Mouse (Mus musculus): ENCODE data around the gene Prss44. TPM values are rescaled to one million over a fixed set of nuclear protein-coding genes. Genes with fewer than 3 reads are reported as not detected.
"Not testable (repeated sequence)": the region's sequence is repeated elsewhere in the genome, so short reads cannot be mapped to it uniquely, and the experiment has no call there.

Prss44 gene
- polyA plus RNA-seq, 1 experiment from 2014 or later = not detected

GRCm38 (mm10) chr9:110783611-110784010, 30.2 kb upstream of the Prss44 start:
- peaks cover 8% of the 10 kb centered on the region for H3K4me1 ChIP-seq (replicated peaks; ENCODE audit: control insufficient read depth, insufficient read depth, low read length)
- WGBS = 29% methylated on average over 1 of the region's 1 CpGs
- no peak overlapping the region for H3K4me2 ChIP-seq (replicated peaks)
- H3K36me3 ChIP-seq (replicated peaks; ENCODE audit: control insufficient read depth, insufficient read depth) = no peaks in the 10 kb centered on the region
- no peak overlapping the region for H3K4me3 ChIP-seq (replicated peaks; ENCODE audit: low read length)
- H3K9me3 ChIP-seq (ENCODE audit: control insufficient read depth, low read length) = no peaks in the 10 kb centered on the region
- no peaks in the 10 kb centered on the region for H3K27me3 ChIP-seq (ENCODE audit: control insufficient read depth, insufficient read depth, low read length)
- no peak overlapping the region for H3K9ac ChIP-seq
- DNase-seq (ENCODE audit: low spot score) (no peak), ATAC-seq (ENCODE audit: low FRiP score) (no peak)
- no peak overlapping the region for H3K27ac ChIP-seq

GRCm38 (mm10) chr9:110788169-110788568, 25.6 kb upstream of the Prss44 start:
- ATAC-seq (ENCODE audit: low FRiP score) (no peak), DNase-seq (ENCODE audit: low spot score) (no peak)
- no peaks in the 10 kb centered on the region for H3K4me1 ChIP-seq (replicated peaks; ENCODE audit: control insufficient read depth, insufficient read depth, low read length)
- no peaks in the 10 kb centered on the region for H3K27me3 ChIP-seq (ENCODE audit: control insufficient read depth, insufficient read depth, low read length)
- H3K36me3 ChIP-seq (replicated peaks; ENCODE audit: control insufficient read depth, insufficient read depth) = no peaks in the 10 kb centered on the region
- H3K9me3 ChIP-seq (ENCODE audit: control insufficient read depth, low read length) = no peaks in the 10 kb centered on the region
- no peak overlapping the region for H3K4me2 ChIP-seq (replicated peaks)
- H3K4me3 ChIP-seq (replicated peaks; ENCODE audit: low read length) = no peak overlapping the region
- H3K27ac ChIP-seq = no peak overlapping the region
- H3K9ac ChIP-seq = no peak overlapping the region
- WGBS = 92% methylated on average over 3 of the region's 3 CpGs

GRCm38 (mm10) chr9:110790462-110790861, 23.3 kb upstream of the Prss44 start:
- Histone ChIP-seq H3K36me3 (replicated peaks; ENCODE audit: control insufficient read depth, insufficient read depth) (no peaks in the 10 kb centered on the region), H3K4me2 (replicated peaks) (no peak overlapping the region), H3K9me3 (ENCODE audit: control insufficient read depth, low read length) (no peaks in the 10 kb centered on the region), H3K4me1 (replicated peaks; ENCODE audit: control insufficient read depth, insufficient read depth, low read length) (no peaks in the 10 kb centered on the region), H3K27ac (no peak overlapping the region), H3K4me3 (replicated peaks; ENCODE audit: low read length) (no peak overlapping the region), H3K9ac (no peak overlapping the region), H3K27me3 (ENCODE audit: control insufficient read depth, insufficient read depth, low read length) (no peaks in the 10 kb centered on the region)
- 81% methylated on average over 4 of the region's 4 CpGs for WGBS
- DNase-seq (ENCODE audit: low spot score) (no peak), ATAC-seq (ENCODE audit: low FRiP score) (no peak)

GRCm38 (mm10) chr9:110797013-110797412, 16.8 kb upstream of the Prss44 start:
- no peak overlapping the region for H3K9ac ChIP-seq
- 86% methylated on average over 10 of the region's 10 CpGs for WGBS
- H3K36me3 ChIP-seq (replicated peaks; ENCODE audit: control insufficient read depth, insufficient read depth) = no peaks in the 10 kb centered on the region
- H3K27ac ChIP-seq = no peak overlapping the region
- no peaks in the 10 kb centered on the region for H3K9me3 ChIP-seq (ENCODE audit: control insufficient read depth, low read length)
- no peak for ATAC-seq (ENCODE audit: low FRiP score)
- H3K27me3 ChIP-seq (ENCODE audit: control insufficient read depth, insufficient read depth, low read length) = no peaks in the 10 kb centered on the region
- H3K4me3 ChIP-seq (replicated peaks; ENCODE audit: low read length) = no peak overlapping the region
- H3K4me1 ChIP-seq (replicated peaks; ENCODE audit: control insufficient read depth, insufficient read depth, low read length) = no peaks in the 10 kb centered on the region
- no peak for DNase-seq (ENCODE audit: low spot score)
- no peak overlapping the region for H3K4me2 ChIP-seq (replicated peaks)

- H3K9me3 ChIP-seq (ENCODE audit: control insufficient read depth, low read length) = no peaks in the 10 kb centered on the region
- no peaks in the 10 kb centered on the region for H3K36me3 ChIP-seq (replicated peaks; ENCODE audit: control insufficient read depth, insufficient read depth)
- ATAC-seq (ENCODE audit: low FRiP score) (no peak), DNase-seq (ENCODE audit: low spot score) (no peak)
- H3K27me3 ChIP-seq (ENCODE audit: control insufficient read depth, insufficient read depth, low read length) = no peaks in the 10 kb centered on the region
- no peak within 1 kb of the TSS for H3K4me2 ChIP-seq (replicated peaks)
- H3K4me3 ChIP-seq (replicated peaks; ENCODE audit: low read length) = no peak within 1 kb of the TSS
- no peak within 1 kb of the TSS for H3K9ac ChIP-seq
- no peak within 1 kb of the TSS for H3K27ac ChIP-seq
- H3K4me1 ChIP-seq (replicated peaks; ENCODE audit: control insufficient read depth, insufficient read depth, low read length) = no peaks in the 10 kb centered on the region
- WGBS = 90% methylated on average over 14 of the region's 14 CpGs
Measured at GRCm38 (mm10) chr9:110797866-110798265, 15.9 kb upstream of the Prss44 start, which contains the start of gene Prss42. Gene Prss42 (plus strand): TSS chr9:110798166.

GRCm38 (mm10) chr9:110800834-110801479, 12.8 kb upstream of the Prss44 start:
- no peaks in the 10 kb centered on the region for H3K36me3 ChIP-seq (replicated peaks; ENCODE audit: control insufficient read depth, insufficient read depth)
- ATAC-seq (ENCODE audit: low FRiP score) = no peak
- H3K4me1 ChIP-seq (replicated peaks; ENCODE audit: control insufficient read depth, insufficient read depth, low read length) = no peaks in the 10 kb centered on the region
- no peaks in the 10 kb centered on the region for H3K9me3 ChIP-seq (ENCODE audit: control insufficient read depth, low read length)
- H3K27ac ChIP-seq = no peak overlapping the region
- no peak for DNase-seq (ENCODE audit: low spot score)
- 91% methylated on average over 8 of the region's 8 CpGs for WGBS
- H3K9ac ChIP-seq = no peak overlapping the region
- no peak overlapping the region for H3K4me2 ChIP-seq (replicated peaks)
- H3K27me3 ChIP-seq (ENCODE audit: control insufficient read depth, insufficient read depth, low read length) = no peaks in the 10 kb centered on the region
- no peak overlapping the region for H3K4me3 ChIP-seq (replicated peaks; ENCODE audit: low read length)

- H3K27ac ChIP-seq = no peak overlapping the region
- no peak overlapping the region for H3K4me2 ChIP-seq (replicated peaks)
- H3K36me3 ChIP-seq (replicated peaks; ENCODE audit: control insufficient read depth, insufficient read depth) = no peaks in the 10 kb centered on the region
- WGBS = 76% methylated on average over 4 of the region's 4 CpGs
- ATAC-seq (ENCODE audit: low FRiP score) = no peak
- no peaks in the 10 kb centered on the region for H3K9me3 ChIP-seq (ENCODE audit: control insufficient read depth, low read length)
- DNase-seq (ENCODE audit: low spot score) = no peak
- no peak overlapping the region for H3K4me3 ChIP-seq (replicated peaks; ENCODE audit: low read length)
- H3K4me1 ChIP-seq (replicated peaks; ENCODE audit: control insufficient read depth, insufficient read depth, low read length) = no peaks in the 10 kb centered on the region
- H3K27me3 ChIP-seq (ENCODE audit: control insufficient read depth, insufficient read depth, low read length) = no peaks in the 10 kb centered on the region
- H3K9ac ChIP-seq = no peak overlapping the region
Measured at GRCm38 (mm10) chr9:110803294-110803693, 10.5 kb upstream of the Prss44 start.

- Histone ChIP-seq H3K27ac (no peak overlapping the region), H3K4me2 (replicated peaks) (no peak overlapping the region), H3K4me1 (replicated peaks; ENCODE audit: control insufficient read depth, insufficient read depth, low read length) (no peaks in the 10 kb centered on the region), H3K4me3 (replicated peaks; ENCODE audit: low read length) (no peak overlapping the region), H3K9ac (no peak overlapping the region), H3K36me3 (replicated peaks; ENCODE audit: control insufficient read depth, insufficient read depth) (no peaks in the 10 kb centered on the region), H3K9me3 (ENCODE audit: control insufficient read depth, low read length) (no peaks in the 10 kb centered on the region), H3K27me3 (ENCODE audit: control insufficient read depth, insufficient read depth, low read length) (no peaks in the 10 kb centered on the region)
- no peak for DNase-seq (ENCODE audit: low spot score)
- ATAC-seq (ENCODE audit: low FRiP score) = no peak
- WGBS = 91% methylated on average over 4 of the region's 4 CpGs
Measured at GRCm38 (mm10) chr9:110810051-110810450, 3.7 kb upstream of the Prss44 start.

- DNase-seq (ENCODE audit: low spot score); H3K27ac ChIP-seq; H3K36me3 ChIP-seq (replicated peaks; ENCODE audit: control insufficient read depth, insufficient read depth); H3K4me2 ChIP-seq (replicated peaks); H3K27me3 ChIP-seq (ENCODE audit: control insufficient read depth, insufficient read depth, low read length); H3K9ac ChIP-seq; H3K4me3 ChIP-seq (replicated peaks; ENCODE audit: low read length); H3K9me3 ChIP-seq (ENCODE audit: control insufficient read depth, low read length); ATAC-seq (ENCODE audit: low FRiP score); H3K4me1 ChIP-seq (replicated peaks; ENCODE audit: control insufficient read depth, insufficient read depth, low read length): not testable (repeated sequence)
Measured at GRCm38 (mm10) chr9:110820546-110820945, 6.8 kb downstream of the Prss44 start.

GRCm38 (mm10) chr9:110821436-110821835, 7.6 kb downstream of the Prss44 start:
- H3K27ac ChIP-seq = no peak overlapping the region
- no peak overlapping the region for H3K4me3 ChIP-seq (replicated peaks; ENCODE audit: low read length)
- no peak overlapping the region for H3K9ac ChIP-seq
- 89% methylated on average over 7 of the region's 7 CpGs for WGBS
- ATAC-seq (ENCODE audit: low FRiP score) (no peak), DNase-seq (ENCODE audit: low spot score) (no peak)
- no peaks in the 10 kb centered on the region for H3K9me3 ChIP-seq (ENCODE audit: control insufficient read depth, low read length)
- no peaks in the 10 kb centered on the region for H3K4me1 ChIP-seq (replicated peaks; ENCODE audit: control insufficient read depth, insufficient read depth, low read length)
- no peaks in the 10 kb centered on the region for H3K36me3 ChIP-seq (replicated peaks; ENCODE audit: control insufficient read depth, insufficient read depth)
- no peaks in the 10 kb centered on the region for H3K27me3 ChIP-seq (ENCODE audit: control insufficient read depth, insufficient read depth, low read length)
- no peak overlapping the region for H3K4me2 ChIP-seq (replicated peaks)

Data from hindbrain, embryonic 14.5 days (tissue).